Mouse (Mus musculus) spleen, adult 2 months (tissue): ENCODE results near the gene Pars2.

ENCODE experiments used
- CTCF ChIP-seq: fragments of 200-500 bp; IDR thresholded peaks from 2 replicates; pipeline ENCODE4 v1.5.1; 2011; ENCODE audit warnings: mild to moderate bottlenecking, inconsistent platforms; ENCODE audit not compliant: insufficient read depth, insufficient read length, insufficient replicate concordance; ENCODE audit errors: extremely low read depth
- POLR2A ChIP-seq: fragments of 200-500 bp; IDR thresholded peaks from 2 replicates; pipeline ENCODE4 v1.6.1; 2011; ENCODE audit warnings: low read depth, low read length, inconsistent platforms

- TF ChIP-seq CTCF (no peak), POLR2A (no peak)
Observed at GRCm38 (mm10) chr4:106704416-106704815, 53.5 kb downstream of the Pars2 start.
